Mouse (Mus musculus) MEL (cell line): ENCODE results near the gene Uckl1.

Experiments
- CTCF ChIP-seq, 3 experiments: IDR thresholded peaks in 2 of 3; conservative IDR thresholded peaks in 1 of 3; 2 replicates each; pipeline ENCODE4 v1.5.1; 2011 to 2012; ENCODE audit warnings: low read length in 3 of 3, low read depth in 2 of 3, mild to moderate bottlenecking in 2 of 3, improper control_type of control experiment in 1 of 3, inconsistent platforms in 1 of 3, mixed read lengths in 1 of 3, moderate library complexity in 1 of 3; ENCODE audit not compliant: control insufficient read depth in 1 of 3, insufficient read depth in 1 of 3, poor library complexity in 1 of 3, severe bottlenecking in 1 of 3
- EP300 ChIP-seq, 2 experiments: IDR thresholded peaks; 2 replicates each; pipeline ENCODE4 v1.6.1; 2011; ENCODE audit warnings: improper control_type of control experiment in 2 of 2, low read length in 2 of 2, low read depth in 1 of 2, mild to moderate bottlenecking in 1 of 2
- GATA1 ChIP-seq: IDR thresholded peaks from 2 replicates; pipeline ENCODE4 v1.6.1; 2011; ENCODE audit warnings: low read depth, low read length, improper control_type of control experiment
- MYC ChIP-seq: IDR thresholded peaks from 2 replicates; pipeline ENCODE4 v1.6.1; 2011; ENCODE audit warnings: low read depth, mild to moderate bottlenecking, low read length, improper control_type of control experiment, moderate library complexity
- NRF1 ChIP-seq: IDR thresholded peaks from 2 replicates; pipeline ENCODE4 v1.6.1; 2014; ENCODE audit warnings: low read depth, mild to moderate bottlenecking, inconsistent platforms, low read length, improper control_type of control experiment, moderate library complexity; ENCODE audit not compliant: poor library complexity, insufficient read depth, severe bottlenecking
- POLR2A ChIP-seq, 2 experiments: IDR thresholded peaks; 2 replicates each; pipeline ENCODE4 v1.6.1; 2011 to 2012; ENCODE audit warnings: low read length in 2 of 2, mild to moderate bottlenecking in 2 of 2, control low read depth in 1 of 2, improper control_type of control experiment in 1 of 2, low read depth in 1 of 2, moderate library complexity in 1 of 2; ENCODE audit not compliant: control insufficient read depth in 1 of 2, insufficient read depth in 1 of 2, poor library complexity in 1 of 2
- SIN3A ChIP-seq: IDR thresholded peaks from 2 replicates; pipeline ENCODE4 v1.6.1; 2012; ENCODE audit warnings: low read length, improper control_type of control experiment, inconsistent platforms
- TAL1 ChIP-seq: IDR thresholded peaks from 2 replicates; pipeline ENCODE4 v1.6.1; 2012; ENCODE audit warnings: mild to moderate bottlenecking, inconsistent platforms, low read length, moderate library complexity, mixed read lengths

DNA sequence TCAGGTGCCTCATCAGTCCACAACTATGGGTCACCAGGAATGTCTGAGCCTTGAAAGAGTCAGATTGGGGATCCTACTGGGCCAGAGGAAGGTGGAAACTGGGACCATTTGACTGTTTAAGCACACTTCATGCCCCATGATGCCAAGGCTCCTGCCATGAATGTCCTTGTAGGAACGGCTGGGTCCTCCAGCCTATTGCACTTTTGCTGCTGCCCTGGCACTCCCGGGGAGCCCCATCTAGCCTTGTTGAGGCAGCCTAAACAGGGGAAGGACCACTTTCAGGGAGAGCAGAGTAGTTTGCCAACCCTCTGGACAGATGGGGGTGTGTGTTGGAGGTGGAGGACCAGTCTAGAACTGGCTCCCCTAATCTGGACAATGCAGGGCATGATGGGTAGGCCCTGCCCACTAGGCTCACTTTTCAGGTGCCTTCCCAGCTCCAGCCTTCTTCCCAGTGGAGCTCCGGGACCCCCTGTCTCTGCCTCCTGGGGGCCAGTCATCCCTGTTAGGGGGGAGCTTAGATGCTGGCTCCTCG lies at the start of gene Uckl1:
- TF ChIP-seq SIN3A (no peak), CTCF (IDR thresholded peaks at IDR 0.05 in 2 of 3, conservative IDR thresholded peaks at IDR 0.05 in 1 of 3; ENCODE audit: control insufficient read depth in 1 of 3, insufficient read depth in 1 of 3, low read depth in 2 of 3, low read length in 3 of 3, poor library complexity in 1 of 3, severe bottlenecking in 1 of 3) (no peak), EP300 (IDR thresholded peaks at IDR 0.05; ENCODE audit: low read depth in 1 of 2, low read length in 2 of 2) (no peak), NRF1 (no peak), TAL1 (no peak), POLR2A (IDR thresholded peaks at IDR 0.05; ENCODE audit: control insufficient read depth in 1 of 2, insufficient read depth in 1 of 2, low read depth in 1 of 2, low read length in 2 of 2, poor library complexity in 1 of 2) (no peak), MYC (no peak), GATA1 (no peak)
